ENCODE assay signal across 8 mouse cellular contexts in the genomic region with DNA sequence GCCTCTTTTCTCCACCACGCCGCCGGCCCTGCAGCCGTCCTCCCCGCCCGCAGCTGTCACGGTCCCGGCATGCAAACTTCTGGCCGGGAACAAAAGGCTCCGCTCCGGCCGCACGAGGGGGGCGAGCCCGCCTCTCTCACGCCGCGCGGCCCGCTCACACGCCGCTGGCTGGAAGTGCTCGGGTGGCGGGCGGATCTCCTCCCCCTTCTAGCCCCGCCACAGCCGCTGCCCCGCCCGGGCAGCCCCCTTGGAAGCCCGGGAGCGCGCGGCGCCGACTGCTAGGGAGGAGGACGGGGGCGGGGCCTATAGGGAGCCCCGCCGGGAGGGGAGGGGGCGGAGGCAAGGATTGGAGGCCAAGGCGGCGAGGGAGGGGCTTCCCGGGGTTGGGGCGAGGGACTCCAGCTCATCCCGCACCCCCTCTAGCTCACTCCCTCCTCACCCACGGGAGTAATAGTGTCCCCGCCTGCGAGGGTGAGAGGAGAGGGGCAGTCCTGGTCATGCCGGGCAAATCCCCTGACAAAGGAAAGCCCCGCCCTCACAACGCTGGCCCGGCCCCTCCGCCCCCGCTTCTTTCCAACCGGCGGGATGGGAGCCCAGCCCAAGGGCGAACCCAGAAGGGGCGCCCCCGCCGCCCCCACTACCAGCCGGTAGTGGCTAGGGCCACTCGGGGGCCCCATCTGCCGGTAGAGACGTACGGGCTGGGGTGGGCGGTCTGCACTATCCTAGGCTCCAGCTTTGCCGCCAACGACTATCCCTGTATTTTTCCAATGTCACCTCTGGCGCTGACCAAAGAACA.
A peak's percentile ranks its signal among the peaks of the same experiment; 100 is the strongest.
DNase-seq lines count a peak whose midpoint lies in the region; ATAC-seq lines count a peak whose summit lies in the region.

No protein-coding gene starts in this region.

- peak; percentile 42 for ATAC-seq in frontal cortex, adult (ENCODE audit: low TSS enrichment)
- peak; percentile 94 for ATAC-seq in lung, embryonic 16.5 days (ENCODE audit: low read depth)

- H3K4me1 ChIP-seq in hindbrain, embryonic 10.5 days (replicated peaks) = peaks cover 58% of the 10 kb centered on the region
- peaks cover 56% of the 10 kb centered on the region for H3K4me1 ChIP-seq in lung, embryonic 16.5 days (replicated peaks; ENCODE audit: control insufficient read depth, insufficient read depth, low read length)

- H3K27ac ChIP-seq in hindbrain, embryonic 10.5 days = peak overlapping the region; percentile 95
- peak overlapping the region; percentile 97 for H3K27ac ChIP-seq in lung, embryonic 16.5 days (ENCODE audit: low read length)

- H3K4me3 ChIP-seq in hindbrain, embryonic 10.5 days = peak overlapping the region; percentile 71
- peak overlapping the region; percentile 87 for H3K4me3 ChIP-seq in lung, embryonic 16.5 days (ENCODE audit: low read length)

- peak overlapping the region; percentile 86 for H3K4me2 ChIP-seq in lung, embryonic 16.5 days (ENCODE audit: low read depth, low read length)

- no peaks in the 10 kb centered on the region for H3K9me3 ChIP-seq in hindbrain, embryonic 10.5 days
- H3K9me3 ChIP-seq in lung, embryonic 16.5 days (ENCODE audit: control insufficient read depth, low read length) = no peaks in the 10 kb centered on the region

- peak; percentile 85 for DNase-seq in MN1 (ENCODE audit: low spot score)
- peak; percentile 48 for DNase-seq in cerebellum, adult 8-10 months
- peak; percentile 95 for DNase-seq in hindbrain, embryonic 10.5 days (ENCODE audit: low spot score)
- peak; percentile 80 for DNase-seq in layer of hippocampus, adult 9-11 months
- DNase-seq in ovary, postnatal 10 days (ENCODE audit: low spot score) = peak; percentile 75
- peak; percentile 78 to 85 for DNase-seq in thymus, postnatal 10 days (ENCODE audit: low spot score in 2 of 2)

- H3K27me3 ChIP-seq in hindbrain, embryonic 10.5 days (ENCODE audit: insufficient read depth, poor library complexity, severe bottlenecking) = no peaks in the 10 kb centered on the region
- no peaks in the 10 kb centered on the region for H3K27me3 ChIP-seq in lung, embryonic 16.5 days (ENCODE audit: control insufficient read depth, insufficient read depth, low read depth, low read length)

- under 1% methylated on average over 69 of the region's 69 CpGs for WGBS in hindbrain, embryonic 10.5 days
- under 1% methylated on average over 51 of the region's 69 CpGs for WGBS in lung, embryonic 16.5 days

- peaks cover 31% of the 10 kb centered on the region for H3K36me3 ChIP-seq in hindbrain, embryonic 10.5 days
- peaks cover 8% of the 10 kb centered on the region for H3K36me3 ChIP-seq in lung, embryonic 16.5 days (ENCODE audit: control insufficient read depth, insufficient read depth, low read length)

- H3K9ac ChIP-seq in lung, embryonic 16.5 days (ENCODE audit: low read length) = peak overlapping the region; percentile 89

Comparison
In these comparisons a context has a peak if more than half of its experiments do, and no peak if none do; other contexts are left out.
1. Peak in every context shown above with its lines: DNase-seq, ATAC-seq, H3K4me3 ChIP-seq and H3K27ac ChIP-seq.